Mouse (Mus musculus) embryonic facial prominence, embryonic 10.5 days (tissue): ENCODE data around the gene Kif1a. TPM values are rescaled to one million over a fixed set of nuclear protein-coding genes. Genes with fewer than 3 reads are reported as not detected.

Experiments used
- DNase-seq: peaks from one replicate; pipeline ENCODE4 v3.0.0-alpha.2; 2017; ENCODE audit warnings: low spot score
- H3K27ac ChIP-seq: fragments of 300-500 bp; sonication (generic); replicated peaks from 2 replicates; pipeline ENCODE4 v1.5.1; 2016; ENCODE audit warnings: mild to moderate bottlenecking
- H3K27me3 ChIP-seq: fragments of 300-500 bp; sonication (generic); replicated peaks from 2 replicates; pipeline ENCODE4 v1.6.1; 2016; ENCODE audit warnings: low read depth, mild to moderate bottlenecking; ENCODE audit not compliant: poor library complexity, severe bottlenecking
- H3K36me3 ChIP-seq: fragments of 300-500 bp; sonication (generic); replicated peaks from 2 replicates; pipeline ENCODE4 v1.6.1; 2016; ENCODE audit warnings: mild to moderate bottlenecking, moderate library complexity
- H3K4me1 ChIP-seq: fragments of 300-500 bp; sonication (generic); 2 replicates; pipeline ENCODE4 v1.6.1; 2016
- H3K4me3 ChIP-seq: fragments of 300-500 bp; sonication (generic); 2 replicates; pipeline ENCODE4 v1.5.1; 2016; ENCODE audit warnings: mild to moderate bottlenecking, moderate library complexity
- H3K9me3 ChIP-seq: fragments of 300-500 bp; sonication (generic); 2 replicates; pipeline ENCODE4 v1.6.1; 2016; ENCODE audit warnings: mild to moderate bottlenecking
- WGBS: fragments of 180-500 bp; shearing (Covaris S2); methylation state at CpG from one replicate; pipeline ENCODE4 v1.1.7; 2016; 5-methylcytosine and 5-hydroxymethylcytosine counted together
- polyA plus RNA-seq: library from polyadenylated mRNA; unstranded; fragments of >200 nt; fragmentation: Nextera tagmentation; extraction: Ambion mirVana; gene quantifications from 2 replicates; pipeline ENCODE4 v1.2.1, GENCODE M21; 2016

The Kif1a gene
- polyA plus RNA-seq, 1 experiment from 2014 or later, result 27.5 TPM

DNA sequence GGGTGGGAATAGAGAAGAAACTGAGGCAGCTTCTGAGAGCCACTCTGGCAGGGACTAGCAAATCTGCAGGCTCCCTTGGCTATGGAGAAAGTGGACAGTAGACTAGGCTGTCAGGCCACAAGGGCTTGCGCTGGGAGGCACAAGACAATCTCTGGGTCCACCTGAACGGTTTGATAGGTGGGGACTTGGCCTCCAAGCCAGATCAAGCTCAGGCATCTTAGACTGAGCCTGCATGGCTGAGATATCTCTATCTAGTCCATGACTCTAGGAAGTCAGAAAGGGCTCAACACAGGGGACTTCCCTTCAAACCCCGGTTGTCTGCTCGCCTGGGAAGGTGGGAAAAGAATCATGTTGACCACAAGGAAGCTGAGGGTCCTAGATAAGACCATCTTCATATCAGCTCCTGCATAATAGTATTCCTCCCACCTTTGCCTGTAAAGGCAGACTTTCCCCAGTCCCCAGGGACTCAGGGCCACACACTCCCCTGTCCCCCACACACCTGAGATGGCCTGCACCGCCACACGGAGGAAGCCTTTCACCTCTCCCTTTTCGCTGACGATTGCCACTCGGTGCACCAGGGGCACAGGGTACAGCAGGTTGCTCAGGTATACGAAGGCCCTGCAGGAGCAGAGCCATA, 55.5 kb downstream of the Kif1a start:
- peaks cover 18% of the 10 kb centered on the region; the same call in 1 of the 2 replicates for H3K36me3 ChIP-seq
- H3K4me3 ChIP-seq, result no peak overlapping the region
- no peak for DNase-seq
- no peak overlapping the region for H3K27ac ChIP-seq
- peaks cover 2% of the 10 kb centered on the region for H3K4me1 ChIP-seq
- WGBS, result 90% methylated on average over 10 of the region's 10 CpGs
- no peaks in the 10 kb centered on the region for H3K27me3 ChIP-seq
- no peaks in the 10 kb centered on the region for H3K9me3 ChIP-seq

DNA sequence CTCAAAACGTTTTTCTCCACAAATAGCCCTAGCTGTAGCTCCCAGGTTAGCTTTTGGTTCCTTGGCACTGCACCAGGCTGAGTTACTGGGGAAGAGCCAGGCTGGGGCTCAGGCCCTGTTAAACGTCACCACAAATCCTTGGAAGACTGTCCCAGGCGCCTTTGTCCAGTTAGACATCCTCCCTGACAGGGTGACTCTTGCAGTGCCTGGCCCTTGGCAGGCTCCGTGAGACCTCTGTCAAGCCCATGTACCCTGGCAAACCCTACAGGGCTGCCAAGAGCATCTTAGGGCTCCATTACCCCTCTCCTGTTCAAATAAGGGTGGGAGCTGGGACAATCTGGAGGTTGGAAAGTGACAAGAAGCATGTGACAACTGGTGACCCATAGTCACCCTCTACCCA, 65.8 kb downstream of the Kif1a start:
- Histone ChIP-seq H3K27me3 (no peaks in the 10 kb centered on the region), H3K4me3 (no peak overlapping the region), H3K27ac (no peak overlapping the region), H3K4me1 (0 out of 2 replicates have a peak, but pooled peaks cover 5% of the 10 kb centered on the region), H3K36me3 (peaks cover 47% of the 10 kb centered on the region), H3K9me3 (no peaks in the 10 kb centered on the region; the same call in 1 of the 2 replicates)
- DNase-seq, result no peak
- 76% methylated on average over 4 of the region's 4 CpGs for WGBS

DNA sequence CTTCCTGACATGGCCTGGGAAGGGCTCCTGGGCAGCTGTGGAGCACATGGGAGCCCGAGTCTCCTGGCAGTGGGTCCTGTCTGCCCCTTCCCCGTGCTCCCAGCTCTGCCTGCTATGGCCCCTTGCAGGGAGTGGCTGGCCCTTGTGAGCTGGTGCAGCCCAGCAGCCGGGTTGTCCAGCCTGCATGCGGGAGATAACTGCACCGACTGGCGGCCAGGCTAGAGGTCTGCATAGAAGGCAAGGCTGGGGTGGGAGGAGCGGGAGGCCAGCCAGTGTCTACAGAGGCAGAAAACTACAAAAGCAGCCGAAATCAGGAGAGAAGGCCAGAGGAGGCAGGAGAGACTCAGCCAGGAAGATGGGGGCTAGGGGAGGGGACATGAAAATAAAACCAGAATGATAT, 67.8 kb downstream of the Kif1a start:
- H3K9me3 ChIP-seq, result no peaks in the 10 kb centered on the region; the same call in 1 of the 2 replicates
- H3K4me3 ChIP-seq, result no peak overlapping the region
- peak overlapping the region; percentile 7; the same call in 1 of the 2 replicates for H3K27ac ChIP-seq
- 0 out of 2 replicates have a peak, but pooled peaks cover 5% of the 10 kb centered on the region for H3K4me1 ChIP-seq
- peaks cover 28% of the 10 kb centered on the region for H3K36me3 ChIP-seq
- 64% methylated on average over 8 of the region's 8 CpGs for WGBS
- H3K27me3 ChIP-seq, result no peaks in the 10 kb centered on the region
- no peak for DNase-seq

DNA sequence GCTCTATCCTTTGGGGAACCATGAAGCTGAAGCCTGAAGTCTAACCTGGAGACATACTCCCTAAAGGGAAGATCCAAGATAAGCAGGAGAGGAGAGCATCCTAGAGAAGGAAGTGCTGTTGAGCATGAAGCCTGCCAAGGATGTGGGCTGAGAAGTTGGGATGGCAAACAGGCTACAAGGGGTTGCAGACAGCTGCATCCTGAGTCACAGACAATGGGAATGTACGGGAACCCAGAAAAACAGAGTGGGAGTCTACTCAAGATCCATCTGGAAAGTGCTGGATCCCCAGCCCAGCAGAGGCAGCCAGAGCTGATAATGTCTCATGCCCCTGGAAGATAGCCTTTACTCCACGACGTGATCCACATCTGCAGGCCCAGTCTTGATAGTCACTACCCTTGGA, 70.6 kb downstream of the Kif1a start:
- H3K9me3 ChIP-seq, result no peaks in the 10 kb centered on the region
- 86% methylated on average over 3 of the region's 3 CpGs for WGBS
- no peak overlapping the region for H3K27ac ChIP-seq
- no peaks in the 10 kb centered on the region for H3K27me3 ChIP-seq
- no peak overlapping the region for H3K4me3 ChIP-seq
- H3K36me3 ChIP-seq, result peaks cover 5% of the 10 kb centered on the region; the same call in 1 of the 2 replicates
- H3K4me1 ChIP-seq, result 0 out of 2 replicates have a peak, but pooled peaks cover 5% of the 10 kb centered on the region
- DNase-seq, result no peak

DNA sequence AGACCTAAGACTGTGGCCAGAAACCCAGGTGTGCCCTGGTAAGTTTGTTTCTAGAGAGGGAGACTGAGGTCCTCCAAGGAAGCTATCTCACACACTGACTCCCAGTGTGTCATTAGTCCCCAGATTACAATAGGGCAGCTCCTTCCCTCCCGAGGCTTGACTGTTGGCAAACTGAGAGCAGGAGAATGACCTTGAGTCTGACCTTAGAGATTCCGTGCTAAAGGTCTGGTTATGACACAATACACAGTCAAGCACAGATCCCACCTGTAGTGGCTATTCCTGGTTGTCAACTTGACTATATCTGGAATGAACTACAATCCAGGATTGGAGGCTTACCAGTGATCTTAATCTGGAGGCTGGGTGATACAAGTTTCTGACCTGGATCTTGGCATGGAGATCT, 71.7 kb downstream of the Kif1a start:
- H3K27ac ChIP-seq, result no peak overlapping the region
- peaks cover 4% of the 10 kb centered on the region; the same call in 1 of the 2 replicates for H3K36me3 ChIP-seq
- no peak overlapping the region for H3K4me3 ChIP-seq
- H3K9me3 ChIP-seq, result no peaks in the 10 kb centered on the region
- 73% methylated on average over 2 of the region's 2 CpGs for WGBS
- H3K27me3 ChIP-seq, result no peaks in the 10 kb centered on the region
- 0 out of 2 replicates have a peak, but pooled peaks cover 5% of the 10 kb centered on the region for H3K4me1 ChIP-seq
- DNase-seq, result no peak

DNA sequence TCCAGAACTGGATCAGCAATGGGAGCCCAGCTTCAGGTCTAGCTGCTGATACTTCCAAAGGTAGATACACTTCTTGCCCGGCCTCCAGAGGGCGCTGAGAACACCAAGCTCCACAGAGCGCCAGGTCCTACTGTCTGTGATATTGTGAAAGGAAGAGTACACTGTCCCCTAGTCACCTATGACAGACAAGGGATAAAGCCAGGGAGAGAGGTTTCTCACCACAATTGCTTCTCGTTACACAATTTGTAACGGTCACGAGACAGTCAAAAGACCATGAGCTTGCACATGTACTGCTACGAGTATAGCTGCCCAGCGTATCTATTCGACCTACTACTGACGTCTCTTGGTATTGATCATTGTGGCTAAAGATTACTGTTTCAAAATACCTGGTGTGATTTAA, 72.4 kb downstream of the Kif1a start:
- Histone ChIP-seq H3K27me3 (no peaks in the 10 kb centered on the region), H3K4me3 (no peak overlapping the region), H3K9me3 (no peaks in the 10 kb centered on the region), H3K27ac (no peak overlapping the region), H3K36me3 (peaks cover 3% of the 10 kb centered on the region; the same call in 1 of the 2 replicates), H3K4me1 (no peaks in the 10 kb centered on the region)
- WGBS, result 90% methylated on average over 10 of the region's 10 CpGs
- no peak for DNase-seq

DNA sequence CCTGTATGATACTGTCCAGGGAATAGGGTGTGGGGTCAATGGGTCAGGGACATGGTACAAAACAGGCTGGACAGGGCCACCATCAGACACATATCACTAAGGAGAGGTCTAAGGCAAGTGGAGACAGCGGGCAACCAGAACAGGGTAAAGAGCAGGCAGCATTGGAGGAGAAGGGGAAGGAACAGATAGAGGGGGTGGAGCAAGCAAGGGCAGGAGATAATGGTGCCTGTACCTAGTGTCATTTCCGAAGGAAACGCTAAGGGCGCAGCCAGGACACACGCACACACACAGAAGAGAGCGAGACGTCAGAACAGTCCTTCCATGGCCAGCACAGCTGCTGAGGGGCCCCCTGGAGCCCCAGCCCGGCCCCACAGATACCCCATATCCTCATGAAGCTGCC, 75.2 kb downstream of the Kif1a start:
- Histone ChIP-seq H3K27me3 (no peaks in the 10 kb centered on the region), H3K4me3 (no peak overlapping the region), H3K4me1 (no peaks in the 10 kb centered on the region), H3K27ac (no peak overlapping the region), H3K36me3 (peaks cover 15% of the 10 kb centered on the region; the same call in 1 of the 2 replicates), H3K9me3 (no peaks in the 10 kb centered on the region)
- DNase-seq, result no peak
- 84% methylated on average over 8 of the region's 8 CpGs for WGBS

DNA sequence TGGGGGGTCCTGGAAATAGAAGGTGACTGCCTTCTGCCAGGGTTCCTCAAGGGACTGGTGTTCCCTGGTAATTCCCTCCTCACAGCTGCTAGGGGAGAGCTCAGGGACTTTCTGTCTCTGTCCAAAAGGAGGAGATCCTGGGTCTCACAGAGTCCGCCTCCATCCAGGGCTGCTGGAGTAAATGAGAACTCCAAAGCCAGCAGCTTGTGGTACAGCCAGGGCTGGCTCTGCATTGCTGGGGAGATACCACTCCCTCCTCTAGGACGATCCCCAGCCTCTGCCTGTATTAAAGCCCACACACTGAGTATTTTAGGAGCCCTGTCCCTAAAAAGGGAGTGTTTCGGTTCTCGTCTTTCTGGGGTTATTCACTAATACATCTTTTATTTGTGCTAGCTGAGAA, 81.1 kb downstream of the Kif1a start:
- Histone ChIP-seq H3K36me3 (peaks cover 18% of the 10 kb centered on the region; the same call in 1 of the 2 replicates), H3K27me3 (no peaks in the 10 kb centered on the region), H3K9me3 (no peaks in the 10 kb centered on the region), H3K27ac (no peak overlapping the region), H3K4me3 (no peak overlapping the region), H3K4me1 (no peaks in the 10 kb centered on the region; the same call in 1 of the 2 replicates)
- DNase-seq, result no peak
- 87% methylated on average over 4 of the region's 4 CpGs for WGBS

DNA sequence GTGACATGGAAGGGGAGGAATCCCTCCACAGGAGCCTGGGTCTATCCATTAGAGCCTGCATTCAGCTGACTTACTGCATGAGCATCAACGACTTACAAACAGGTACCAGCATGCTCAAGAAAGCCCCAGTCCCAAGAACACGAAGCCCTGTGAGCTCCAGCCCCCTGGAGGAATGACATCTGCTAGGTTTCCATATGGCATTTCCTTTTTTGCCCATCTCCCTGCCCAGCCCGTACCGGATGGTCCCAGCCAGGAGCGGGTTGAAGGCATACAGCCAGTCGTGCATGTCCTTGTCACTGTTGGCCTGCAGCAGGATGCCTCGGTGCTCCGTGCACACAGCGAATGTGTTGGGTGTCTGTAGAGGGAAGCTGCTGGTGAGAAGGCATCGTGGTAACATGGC, 83.0 kb downstream of the Kif1a start:
- 88% methylated on average over 10 of the region's 10 CpGs for WGBS

DNA sequence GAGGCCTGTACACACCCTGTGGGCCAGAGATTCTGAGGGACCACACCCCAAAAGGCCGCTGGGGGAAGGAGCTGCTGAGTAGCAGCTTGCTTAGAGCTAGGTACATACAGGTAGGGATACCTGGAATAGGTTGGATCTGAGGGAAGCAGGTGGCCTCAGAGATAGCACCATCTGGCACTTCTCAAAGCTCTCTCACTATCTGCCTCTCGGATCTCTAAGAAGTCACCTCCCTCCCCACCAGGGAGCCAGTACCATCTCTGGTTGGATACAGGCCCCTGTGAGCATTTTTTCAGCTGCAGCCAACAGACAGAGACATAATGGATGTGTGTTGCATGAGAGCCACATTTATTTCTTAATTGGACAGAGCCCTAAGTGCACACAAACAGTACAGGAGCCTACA, 86.6 kb downstream of the Kif1a start:
- Histone ChIP-seq H3K36me3 (peaks cover 4% of the 10 kb centered on the region; the same call in 1 of the 2 replicates), H3K4me3 (no peak overlapping the region), H3K4me1 (no peaks in the 10 kb centered on the region; the same call in 1 of the 2 replicates), H3K27ac (no peak overlapping the region), H3K9me3 (no peaks in the 10 kb centered on the region), H3K27me3 (no peaks in the 10 kb centered on the region)
- no peak for DNase-seq
- whole genome bisulfite sequencing, result 55% methylated on average over 2 of the region's 2 CpGs

More for the DNA sequence above, 83.0 kb downstream of the Kif1a start:
- Histone ChIP-seq H3K4me3 (no peak overlapping the region), H3K27me3 (no peaks in the 10 kb centered on the region), H3K36me3 (peaks cover 10% of the 10 kb centered on the region; the same call in 1 of the 2 replicates), H3K9me3 (no peaks in the 10 kb centered on the region), H3K27ac (no peak overlapping the region), H3K4me1 (no peaks in the 10 kb centered on the region; the same call in 1 of the 2 replicates)
- DNase-seq, result no peak

DNA sequence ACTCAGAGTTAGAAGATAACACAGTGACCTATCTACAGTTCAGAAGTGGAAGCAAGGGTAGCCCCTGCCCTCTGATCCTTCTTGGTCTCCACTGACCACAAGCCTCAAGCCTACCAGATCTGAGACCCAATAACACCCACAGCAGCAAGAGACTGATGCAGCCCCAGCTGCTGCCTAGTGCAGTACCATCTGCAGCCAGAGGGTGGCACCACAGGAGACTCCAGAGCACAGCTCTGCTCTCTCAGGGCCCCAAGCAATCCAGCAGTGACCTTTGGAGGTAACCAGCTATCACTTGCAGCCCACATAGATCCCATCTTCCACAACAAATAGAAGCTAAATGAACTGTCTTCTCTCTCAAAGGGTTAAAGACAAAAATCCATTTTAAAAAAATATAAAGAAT, 87.3 kb downstream of the Kif1a start:
- no peaks in the 10 kb centered on the region; the same call in 1 of the 2 replicates for H3K4me1 ChIP-seq
- DNase-seq, result peak; percentile 78
- no peaks in the 10 kb centered on the region for H3K9me3 ChIP-seq
- peaks cover 4% of the 10 kb centered on the region; the same call in 1 of the 2 replicates for H3K36me3 ChIP-seq
- no peak overlapping the region for H3K4me3 ChIP-seq
- H3K27me3 ChIP-seq, result no peaks in the 10 kb centered on the region
- no peak overlapping the region for H3K27ac ChIP-seq

DNA sequence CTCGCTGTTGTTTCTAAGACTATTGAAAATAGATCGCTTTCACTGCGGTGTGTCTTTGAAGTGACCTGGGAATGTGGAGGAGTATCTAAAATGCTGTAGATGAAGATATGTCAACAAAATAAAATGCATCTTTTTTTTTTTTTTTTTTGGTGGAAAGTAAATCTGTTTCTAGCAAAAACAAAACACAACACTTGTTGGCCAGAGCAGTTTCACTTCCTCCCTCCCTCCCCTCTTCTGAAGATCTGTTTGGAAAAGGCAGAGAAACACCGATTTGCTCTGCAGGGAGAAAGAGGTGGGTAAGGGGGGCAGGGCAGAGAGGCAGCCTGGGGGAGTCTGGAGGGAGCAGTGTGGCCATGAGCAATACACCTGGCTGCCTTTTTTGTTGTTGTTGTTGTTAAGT, 88.4 kb downstream of the Kif1a start:
- H3K36me3 ChIP-seq, result no peaks in the 10 kb centered on the region
- H3K4me1 ChIP-seq, result no peaks in the 10 kb centered on the region; the same call in 1 of the 2 replicates
- H3K27me3 ChIP-seq, result no peaks in the 10 kb centered on the region
- H3K27ac ChIP-seq, result no peak overlapping the region
- no peaks in the 10 kb centered on the region for H3K9me3 ChIP-seq
- no peak overlapping the region for H3K4me3 ChIP-seq
- no peak for DNase-seq
- WGBS, result 80% methylated on average over 4 of the region's 4 CpGs

DNA sequence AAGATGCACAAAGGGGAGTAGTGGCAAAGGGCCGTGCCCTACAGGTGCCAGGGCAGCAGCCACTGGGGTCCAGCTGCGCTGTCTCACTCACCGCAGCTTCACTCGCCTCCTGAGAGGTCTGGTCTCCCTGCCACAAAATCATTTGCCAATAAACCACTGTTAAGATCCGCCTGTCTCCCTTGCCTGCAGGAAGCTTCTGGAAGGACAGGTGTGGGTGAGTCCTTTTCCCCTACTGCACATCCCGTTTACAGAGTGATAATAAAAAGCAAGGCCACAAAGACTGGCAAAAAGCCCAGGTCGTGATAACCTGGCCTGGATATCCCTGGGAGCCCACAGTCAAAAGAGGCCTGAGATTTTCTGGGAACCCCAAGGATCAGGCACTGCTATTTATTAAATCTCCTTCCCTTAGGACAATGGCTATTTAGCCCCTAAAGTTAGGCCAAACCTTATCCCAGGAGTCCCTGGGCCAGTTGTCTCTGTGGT, 89.6 kb downstream of the Kif1a start:
- Histone ChIP-seq H3K27ac (no peak overlapping the region), H3K4me3 (no peak overlapping the region), H3K4me1 (no peaks in the 10 kb centered on the region), H3K27me3 (no peaks in the 10 kb centered on the region), H3K9me3 (no peaks in the 10 kb centered on the region), H3K36me3 (no peaks in the 10 kb centered on the region)
- no peak for DNase-seq
- WGBS, result 85% methylated on average over 7 of the region's 7 CpGs
